ENCODE assay signal across 8 mouse cellular contexts in the genomic region with DNA sequence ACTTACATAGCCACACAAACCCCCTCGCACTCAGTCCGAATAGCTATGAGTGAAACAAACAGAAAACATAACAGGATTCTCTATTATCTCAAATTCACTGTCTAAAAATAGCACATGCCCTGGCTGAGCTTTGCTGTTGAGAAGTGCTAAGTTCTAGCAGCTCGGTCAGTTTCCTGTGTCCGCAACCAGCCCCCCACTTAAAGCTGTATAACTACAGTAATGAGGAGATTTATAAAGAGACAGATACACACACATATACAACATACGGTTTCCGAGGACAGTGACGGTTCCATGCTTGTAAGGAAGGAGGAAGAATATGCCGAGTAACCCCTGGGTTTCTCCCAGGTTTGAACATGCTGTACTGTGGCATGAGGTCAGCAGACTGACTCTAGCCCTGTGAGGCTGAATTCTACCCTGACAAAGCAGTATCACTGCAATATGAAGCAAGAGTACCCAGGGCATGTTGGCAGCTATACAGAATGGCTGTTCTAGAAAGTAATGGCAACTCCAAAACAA.
DNase-seq lines count a peak whose midpoint lies in the region; ATAC-seq lines count a peak whose summit lies in the region.

No protein-coding gene starts in this region.

- H3K4me2 ChIP-seq in kidney, embryonic 16.5 days (replicated peaks; ENCODE audit: low read depth, low read length): peak overlapping the region; percentile 32; the same call in 1 of the 2 replicates

- H3K4me3 ChIP-seq in kidney, embryonic 16.5 days (ENCODE audit: low read length): no peak overlapping the region
- no peak overlapping the region for H3K4me3 ChIP-seq in midbrain, embryonic 10.5 days
- H3K4me3 ChIP-seq in limb, embryonic 10.5 days: no peak overlapping the region

- H3K27ac ChIP-seq in kidney, embryonic 16.5 days (ENCODE audit: low read length): peak overlapping the region; percentile 56; the same call in 1 of the 2 replicates
- peak overlapping the region; percentile 4; the same call in 1 of the 2 replicates for H3K27ac ChIP-seq in midbrain, embryonic 10.5 days (replicated peaks)
- H3K27ac ChIP-seq in limb, embryonic 10.5 days: no peak overlapping the region

- no peaks in the 10 kb centered on the region for H3K36me3 ChIP-seq in kidney, embryonic 16.5 days (ENCODE audit: insufficient read depth, low read length)
- H3K36me3 ChIP-seq in midbrain, embryonic 10.5 days: no peaks in the 10 kb centered on the region
- H3K36me3 ChIP-seq in limb, embryonic 10.5 days: no peaks in the 10 kb centered on the region

- H3K27me3 ChIP-seq in kidney, embryonic 16.5 days (ENCODE audit: insufficient read depth, low read length): no peaks in the 10 kb centered on the region
- H3K27me3 ChIP-seq in midbrain, embryonic 10.5 days (ENCODE audit: low read depth, poor library complexity, severe bottlenecking): no peaks in the 10 kb centered on the region
- no peaks in the 10 kb centered on the region for H3K27me3 ChIP-seq in limb, embryonic 10.5 days (ENCODE audit: low read depth, poor library complexity, severe bottlenecking)

- peak overlapping the region; percentile 19; the same call in 1 of the 2 replicates for H3K9ac ChIP-seq in kidney, embryonic 16.5 days (replicated peaks; ENCODE audit: low read length)

- ATAC-seq in kidney, embryonic 16.5 days (ENCODE audit: low FRiP score, low TSS enrichment): no peak

- peaks cover 15% of the 10 kb centered on the region for H3K4me1 ChIP-seq in kidney, embryonic 16.5 days (ENCODE audit: insufficient read depth, low read length)
- H3K4me1 ChIP-seq in midbrain, embryonic 10.5 days: peaks cover 20% of the 10 kb centered on the region
- H3K4me1 ChIP-seq in limb, embryonic 10.5 days: no peaks in the 10 kb centered on the region

- DNase-seq in adrenal gland, adult (ENCODE audit: inconsistent age in 2 of 2, low spot score in 1 of 2): peak; percentile 35 to 78
- no peak for DNase-seq in adrenal gland, postnatal 25 days
- DNase-seq in adipocyte (ENCODE audit: low spot score): peak; percentile 97
- DNase-seq in heart, adult 18-20 months: peak; percentile 80 to 81
- DNase-seq in midbrain, embryonic 10.5 days (ENCODE audit: low spot score): no peak
- no peak for DNase-seq in frontal cortex, postnatal 14 days (ENCODE audit: low spot score in 2 of 2)
- DNase-seq in limb, embryonic 10.5 days (ENCODE audit: low spot score): no peak

- 57% methylated on average over 8 of the region's 8 CpGs for WGBS in kidney, embryonic 16.5 days
- 86% methylated on average over 8 of the region's 8 CpGs for WGBS in midbrain, embryonic 10.5 days
- 90% methylated on average over 8 of the region's 8 CpGs for WGBS in limb, embryonic 10.5 days

- no peaks in the 10 kb centered on the region for H3K9me3 ChIP-seq in kidney, embryonic 16.5 days (ENCODE audit: low read length)
- H3K9me3 ChIP-seq in midbrain, embryonic 10.5 days (replicated peaks): no peaks in the 10 kb centered on the region
- no peaks in the 10 kb centered on the region for H3K9me3 ChIP-seq in limb, embryonic 10.5 days (replicated peaks)

Comparison
In these comparisons a context has a peak if more than half of its experiments do, and no peak if none do; other contexts are left out.
1. DNase-seq: peak in adrenal gland, adult (2 of 2), adipocyte (single experiment) and heart, adult 18-20 months (2 of 2); none in adrenal gland, postnatal 25 days (single experiment), midbrain, embryonic 10.5 days (single experiment), frontal cortex, postnatal 14 days (0 of 2) and limb, embryonic 10.5 days (single experiment).